Mouse (Mus musculus) ES-E14 (cell line): ENCODE measurements around the gene Mfn1. TPM values are rescaled to one million over a fixed set of nuclear protein-coding genes. Genes with fewer than 3 reads are reported as not detected.
A peak's percentile ranks its signal among the peaks of the same experiment; 100 is the strongest.

Experiments
- DNase-seq: peaks from one replicate; pipeline ENCODE4 v3.0.0-alpha.2; 2013; ENCODE audit warnings: low read depth, low spot score
- H3K27ac ChIP-seq: 2 replicates; pipeline ENCODE4 v1.5.1; 2012; ENCODE audit warnings: low read depth, mild to moderate bottlenecking, low read length, moderate library complexity, mixed read lengths; ENCODE audit not compliant: poor library complexity, insufficient read depth, severe bottlenecking
- H3K36me3 ChIP-seq: 2 replicates; pipeline ENCODE4 v1.6.1; 2012; ENCODE audit warnings: mild to moderate bottlenecking, low read length, moderate library complexity, mixed read lengths; ENCODE audit not compliant: control insufficient read depth, poor library complexity, insufficient read depth, severe bottlenecking
- H3K4me1 ChIP-seq, 2 experiments: fragments of 150-350 bp in 1 of 2; sonication (generic) in 1 of 2; 2 replicates each; pipeline ENCODE4 v1.6.1; 2012; ENCODE audit warnings: low read length in 2 of 2, mild to moderate bottlenecking in 1 of 2, mixed read lengths in 1 of 2; ENCODE audit not compliant: control insufficient read depth in 2 of 2, insufficient read depth in 2 of 2, poor library complexity in 1 of 2
- H3K4me3 ChIP-seq, 2 experiments: fragments of 150-350 bp in 1 of 2; sonication (generic) in 1 of 2; 2 replicates each; pipeline ENCODE4 v1.5.1; 2012; ENCODE audit warnings: low read length in 2 of 2, low read depth in 1 of 2, mild to moderate bottlenecking in 1 of 2, mixed read lengths in 1 of 2; ENCODE audit not compliant: insufficient read depth in 1 of 2, poor library complexity in 1 of 2, severe bottlenecking in 1 of 2
- H3K9ac ChIP-seq: 2 replicates; pipeline ENCODE4 v1.6.1; 2012; ENCODE audit warnings: low read depth, mild to moderate bottlenecking, low read length, mixed read lengths; ENCODE audit not compliant: poor library complexity, insufficient read depth, severe bottlenecking
- H3K9me3 ChIP-seq: fragments of 150-350 bp; sonication (generic); 2 replicates; pipeline ENCODE4 v1.6.1; 2012; ENCODE audit warnings: low read depth, mild to moderate bottlenecking, low read length; ENCODE audit not compliant: control insufficient read depth, insufficient read depth
- CHD2 ChIP-seq: IDR thresholded peaks from 2 replicates; pipeline ENCODE4 v1.6.1; 2014; ENCODE audit warnings: mild to moderate bottlenecking, low read depth, low read length, inconsistent platforms
- HCFC1 ChIP-seq: IDR thresholded peaks from 2 replicates; pipeline ENCODE4 v1.6.1; 2012; ENCODE audit warnings: low read length, inconsistent platforms, borderline replicate concordance; ENCODE audit not compliant: insufficient read depth
- MAFK ChIP-seq: IDR thresholded peaks from 2 replicates; pipeline ENCODE4 v1.6.1; 2014; ENCODE audit warnings: mild to moderate bottlenecking, low read depth, low read length, inconsistent platforms; ENCODE audit not compliant: insufficient read depth
- ZC3H11A ChIP-seq: IDR thresholded peaks from 2 replicates; pipeline ENCODE4 v1.6.1; 2012; ENCODE audit warnings: low read depth, mild to moderate bottlenecking, inconsistent platforms, low read length, borderline replicate concordance
- ZNF384 ChIP-seq: IDR thresholded peaks from 2 replicates; pipeline ENCODE4 v1.6.1; 2012; ENCODE audit warnings: low read depth, low read length, inconsistent platforms
- in situ Hi-C, 2 experiments: fragments of 600-800 bp; cut with MboI; formaldehyde crosslinking; loops; one replicate each; pipeline ENCODE4 v1.15.1; 2025; ENCODE audit warnings: low sequenced_read_pairs in 2 of 2, inconsistent platforms in 1 of 2; ENCODE audit not compliant: unreplicated experiment in 2 of 2
- total RNA-seq: library from RNA; depleted of rRNA; stranded (reverse); fragments of 300-350 nt; gene quantifications from 2 replicates; pipeline ENCODE4 v1.2.3, GENCODE M21; 2012

Gene Mfn1
- total RNA-seq, 1 experiment: 35.1 TPM

- Histone ChIP-seq H3K4me3 (peak within 1 kb of the TSS; percentile 82 to 88), H3K9ac (peak within 1 kb of the TSS; percentile 72), H3K27ac (no peak within 1 kb of the TSS), H3K36me3 (no peaks in the 10 kb centered on the region), H3K9me3 (no peaks in the 10 kb centered on the region), H3K4me1 (peaks cover 2 to 16% of the 10 kb centered on the region in 2 experiments; a peak in 3 of 4 replicates)
- in situ Hi-C loops: no loop called here
- TF ChIP-seq CHD2: no peak
- TF ChIP-seq MAFK: no peak
- no peak for TF ChIP-seq HCFC1
- no peak for TF ChIP-seq ZNF384
- no peak for TF ChIP-seq ZC3H11A
- DNase-seq: no peak
These were observed 87.2 kb downstream of the Mfn1 start, which contains the start of gene Gnb4 for GRCm38 (mm10) chr3:32616331-32617052. Gene Gnb4 (minus strand): TSS chr3:32616585.

- Histone ChIP-seq H3K4me3 (peak overlapping the region; percentile 82 to 88), H3K9me3 (no peaks in the 10 kb centered on the region), H3K27ac (no peak overlapping the region), H3K36me3 (no peaks in the 10 kb centered on the region), H3K9ac (peak overlapping the region; percentile 72), H3K4me1 (peaks cover 0 to 10% of the 10 kb centered on the region in 2 experiments; a peak in 1 of 4 replicates)
- no peak for TF ChIP-seq ZNF384
- TF ChIP-seq HCFC1: no peak
- no peak for TF ChIP-seq MAFK
- TF ChIP-seq ZC3H11A: no peak
- no peak for TF ChIP-seq CHD2
- no peak for DNase-seq
- in situ Hi-C loops: no loop called here
These were observed 87.9 kb downstream of the Mfn1 start for GRCm38 (mm10) chr3:32617053-32617642.

- Histone ChIP-seq H3K9me3 (no peaks in the 10 kb centered on the region), H3K27ac (no peak overlapping the region), H3K9ac (no peak overlapping the region), H3K36me3 (no peaks in the 10 kb centered on the region), H3K4me1 (peaks cover 0 to 4% of the 10 kb centered on the region in 2 experiments; a peak in 1 of 4 replicates), H3K4me3 (no peak overlapping the region)
- TF ChIP-seq ZC3H11A (no peak), MAFK (no peak), ZNF384 (no peak), HCFC1 (no peak), CHD2 (no peak)
- no peak for DNase-seq
- in situ Hi-C loops: no loop called here
These were observed 92.4 kb downstream of the Mfn1 start for GRCm38 (mm10) chr3:32621658-32622057.

GRCm38 (mm10) chr3:32622106-32622505 is 92.8 kb downstream of the Mfn1 start:
- Histone ChIP-seq H3K27ac (no peak overlapping the region), H3K9ac (no peak overlapping the region), H3K9me3 (no peaks in the 10 kb centered on the region), H3K36me3 (no peaks in the 10 kb centered on the region), H3K4me1 (peaks cover 0 to 4% of the 10 kb centered on the region in 2 experiments; a peak in 1 of 4 replicates), H3K4me3 (no peak overlapping the region)
- in situ Hi-C loops: no loop called here
- no peak for DNase-seq
- TF ChIP-seq ZNF384: no peak
- TF ChIP-seq CHD2: no peak
- TF ChIP-seq HCFC1: no peak
- TF ChIP-seq ZC3H11A: no peak
- no peak for TF ChIP-seq MAFK
